Mouse (Mus musculus): ENCODE measurements at regions not wholly inside any gene's neighbourhood (a gene's known extent, or its start where the extent isn't known, plus 50 kb on each side); places are given as distances from the start of the nearest gene placed in this dataset.

DNA sequence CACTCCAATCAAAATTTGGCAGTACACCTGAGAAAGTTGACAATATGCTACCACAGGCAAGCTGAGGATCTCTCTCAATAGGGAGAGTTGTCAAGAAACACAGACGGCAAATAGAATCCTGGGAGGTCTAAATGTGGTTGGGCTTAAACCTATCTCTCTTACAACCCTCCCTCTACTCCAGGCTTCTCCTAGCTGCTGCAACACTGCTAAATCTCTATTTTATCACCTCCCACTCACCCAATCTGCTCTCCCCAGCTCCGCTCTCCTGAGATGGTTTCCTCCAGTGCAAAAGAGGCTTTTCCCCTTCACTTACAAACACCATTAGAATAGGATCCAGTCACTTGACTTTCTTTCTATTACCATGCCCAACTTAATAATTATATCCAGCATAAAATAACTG lies 151.2 kb downstream of the Qdpr start:
- DNase-seq, result no peak
- 55% methylated on average over 2 of the region's 2 CpGs for WGBS

DNA sequence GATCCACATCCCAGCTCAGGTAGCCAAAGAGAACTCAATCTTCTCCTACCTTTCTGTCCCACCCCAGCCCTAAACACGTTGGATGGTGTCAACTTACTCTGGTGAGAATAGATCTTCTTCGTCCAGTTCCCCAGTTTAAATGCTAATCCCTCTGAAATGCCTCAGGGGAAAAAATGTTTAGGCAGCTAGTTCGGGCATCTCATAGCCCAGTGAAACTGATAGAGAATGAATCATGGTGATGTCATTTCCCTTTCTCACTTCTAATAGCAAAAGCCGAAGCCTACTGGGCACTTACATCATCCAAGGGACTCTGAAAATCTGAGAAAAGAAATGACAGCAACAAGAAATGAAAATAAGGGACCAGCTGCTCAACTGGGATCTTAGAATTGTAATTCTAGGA lies 154.9 kb downstream of the Qdpr start:
- TF ChIP-seq CTCF (IDR thresholded peaks at IDR 0.05; ENCODE audit: insufficient read depth, low read length) (no peak), POLR2A (IDR thresholded peaks at IDR 0.05; ENCODE audit: borderline replicate concordance, extremely low read depth, low read depth, low read length) (no peak)
- no peak for DNase-seq
- Histone ChIP-seq H3K4me3 (replicated peaks; ENCODE audit: extremely low read depth, low read depth, low read length) (no peak overlapping the region), H3K4me1 (ENCODE audit: control insufficient read depth, insufficient read depth, low read length) (peaks cover 2% of the 10 kb centered on the region)
- 43% methylated on average over 4 of the region's 4 CpGs for WGBS

More for the DNA sequence above, 151.2 kb downstream of the Qdpr start:
- no peak for TF ChIP-seq CTCF (IDR thresholded peaks at IDR 0.05; ENCODE audit: insufficient read depth, low read length)
- no peak for TF ChIP-seq POLR2A (IDR thresholded peaks at IDR 0.05; ENCODE audit: borderline replicate concordance, extremely low read depth, low read depth, low read length)
- no peaks in the 10 kb centered on the region for H3K4me1 ChIP-seq (ENCODE audit: control insufficient read depth, insufficient read depth, low read length)
- H3K4me3 ChIP-seq (replicated peaks; ENCODE audit: extremely low read depth, low read depth, low read length), result no peak overlapping the region

DNA sequence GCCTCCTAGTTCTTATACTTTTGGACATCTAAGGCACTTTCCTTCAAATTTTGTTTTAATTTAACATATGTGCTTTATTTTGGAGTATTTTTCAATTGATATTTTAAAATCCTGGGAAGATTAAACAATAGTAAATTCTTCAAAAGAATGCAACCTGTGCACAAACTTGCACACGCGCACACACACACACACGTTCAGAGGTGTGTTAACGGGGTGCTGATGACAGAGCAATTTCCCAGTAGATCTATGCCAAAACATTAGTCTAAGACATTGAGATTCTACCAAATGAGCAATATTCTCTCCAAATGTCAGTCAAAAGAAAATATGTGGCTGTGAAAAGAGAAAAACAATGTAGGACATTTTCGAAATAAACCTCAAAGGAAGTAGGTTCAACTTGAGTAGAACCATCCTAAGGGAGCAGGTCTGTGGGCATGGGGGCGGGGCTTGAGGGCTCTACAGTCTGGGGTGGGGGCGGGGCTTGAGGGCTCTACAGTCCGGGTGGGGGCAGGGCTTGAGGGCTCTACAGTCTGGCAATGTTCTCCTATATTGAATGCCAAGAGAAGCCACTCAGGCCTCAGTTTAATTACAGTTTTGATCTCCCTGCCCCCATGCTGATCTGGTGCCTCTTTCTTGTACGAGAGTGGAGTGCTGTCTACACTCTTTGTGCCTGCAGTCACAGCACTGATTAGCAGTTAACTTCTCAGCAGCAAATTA lies 157.0 kb downstream of the Qdpr start:
- Histone ChIP-seq H3K4me3 (replicated peaks; ENCODE audit: extremely low read depth, low read depth, low read length) (no peak overlapping the region), H3K4me1 (ENCODE audit: control insufficient read depth, insufficient read depth, low read length) (peaks cover 2% of the 10 kb centered on the region)
- 57% methylated on average over 9 of the region's 9 CpGs for WGBS
- DNase-seq, result no peak
- TF ChIP-seq POLR2A (IDR thresholded peaks at IDR 0.05; ENCODE audit: borderline replicate concordance, extremely low read depth, low read depth, low read length) (no peak), CTCF (IDR thresholded peaks at IDR 0.05; ENCODE audit: insufficient read depth, low read length) (no peak)

DNA sequence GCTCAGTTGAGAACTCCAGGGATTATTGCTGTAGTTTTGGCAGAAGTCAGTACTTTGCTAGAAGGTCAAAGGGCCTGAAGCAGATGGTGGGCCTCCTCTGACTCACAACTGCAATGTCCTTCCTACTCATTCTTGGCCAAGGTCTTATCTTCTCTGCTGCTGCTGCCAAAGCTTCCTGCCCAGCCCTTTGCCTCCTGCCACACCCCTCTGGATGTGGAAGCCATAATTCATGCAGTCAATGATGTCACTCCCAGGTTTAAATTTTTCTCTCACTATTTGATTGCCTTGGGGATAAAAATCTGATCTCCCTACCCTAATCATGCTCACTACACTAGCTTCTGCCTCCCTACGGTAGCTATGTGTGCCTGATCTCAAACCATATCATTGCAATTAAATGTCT lies 157.7 kb downstream of the Qdpr start:
- Histone ChIP-seq H3K4me3 (replicated peaks; ENCODE audit: extremely low read depth, low read depth, low read length) (no peak overlapping the region), H3K4me1 (ENCODE audit: control insufficient read depth, insufficient read depth, low read length) (peaks cover 2% of the 10 kb centered on the region)
- 48% methylated on average over 1 of the region's 1 CpGs for WGBS
- TF ChIP-seq CTCF (IDR thresholded peaks at IDR 0.05; ENCODE audit: insufficient read depth, low read length), result no peak
- TF ChIP-seq POLR2A (IDR thresholded peaks at IDR 0.05; ENCODE audit: borderline replicate concordance, extremely low read depth, low read depth, low read length), result no peak
- DNase-seq, result no peak

DNA sequence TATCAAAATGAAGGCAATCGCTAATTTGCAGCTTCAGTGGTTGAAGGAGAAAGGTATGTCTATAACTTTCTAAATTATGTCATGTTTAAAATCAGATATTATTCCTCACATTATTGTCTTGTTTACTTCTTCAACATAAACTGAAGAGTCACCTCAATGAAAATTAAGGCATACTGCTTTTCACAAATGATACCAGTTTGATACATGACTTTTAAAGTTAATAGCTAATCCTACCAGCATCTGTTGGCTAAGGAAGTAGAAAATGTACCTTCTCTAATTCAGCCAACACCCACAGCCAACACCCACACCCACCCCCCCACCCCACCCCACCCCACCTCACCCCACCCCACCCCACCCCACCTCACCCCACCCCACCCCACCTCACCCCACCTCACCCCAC lies 158.3 kb downstream of the Qdpr start:
- no peak for DNase-seq
- 95% methylated on average over 1 of the region's 1 CpGs for WGBS
- Histone ChIP-seq H3K4me1 (ENCODE audit: control insufficient read depth, insufficient read depth, low read length) (peaks cover 2% of the 10 kb centered on the region), H3K4me3 (replicated peaks; ENCODE audit: extremely low read depth, low read depth, low read length) (no peak overlapping the region)
- TF ChIP-seq POLR2A (IDR thresholded peaks at IDR 0.05; ENCODE audit: borderline replicate concordance, extremely low read depth, low read depth, low read length), result no peak
- no peak for TF ChIP-seq CTCF (IDR thresholded peaks at IDR 0.05; ENCODE audit: insufficient read depth, low read length)

DNA sequence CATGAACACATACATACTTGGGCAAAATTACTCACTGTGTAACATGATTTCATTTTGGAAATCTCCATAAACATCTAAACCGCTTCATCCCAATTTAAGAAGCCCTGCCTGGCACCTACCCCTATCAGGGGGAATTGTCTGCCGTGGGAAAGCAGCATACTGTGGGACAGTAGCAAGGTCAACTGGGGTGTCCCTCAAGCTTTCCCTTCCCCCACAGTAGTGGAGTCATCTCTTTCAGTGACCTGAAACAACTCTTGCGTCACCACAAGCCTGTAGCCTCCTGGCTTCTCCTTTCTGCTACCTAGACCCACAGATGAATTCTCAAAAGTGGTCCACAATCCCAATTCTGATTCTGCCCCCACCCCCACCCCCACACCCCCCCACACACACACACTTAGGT lies 158.8 kb downstream of the Qdpr start:
- no peak for TF ChIP-seq POLR2A (IDR thresholded peaks at IDR 0.05; ENCODE audit: borderline replicate concordance, extremely low read depth, low read depth, low read length)
- TF ChIP-seq CTCF (IDR thresholded peaks at IDR 0.05; ENCODE audit: insufficient read depth, low read length), result no peak
- 92% methylated on average over 3 of the region's 3 CpGs for WGBS
- no peak overlapping the region for H3K4me3 ChIP-seq (replicated peaks; ENCODE audit: extremely low read depth, low read depth, low read length)
- DNase-seq, result no peak
- H3K4me1 ChIP-seq (ENCODE audit: control insufficient read depth, insufficient read depth, low read length), result peaks cover 2% of the 10 kb centered on the region

DNA sequence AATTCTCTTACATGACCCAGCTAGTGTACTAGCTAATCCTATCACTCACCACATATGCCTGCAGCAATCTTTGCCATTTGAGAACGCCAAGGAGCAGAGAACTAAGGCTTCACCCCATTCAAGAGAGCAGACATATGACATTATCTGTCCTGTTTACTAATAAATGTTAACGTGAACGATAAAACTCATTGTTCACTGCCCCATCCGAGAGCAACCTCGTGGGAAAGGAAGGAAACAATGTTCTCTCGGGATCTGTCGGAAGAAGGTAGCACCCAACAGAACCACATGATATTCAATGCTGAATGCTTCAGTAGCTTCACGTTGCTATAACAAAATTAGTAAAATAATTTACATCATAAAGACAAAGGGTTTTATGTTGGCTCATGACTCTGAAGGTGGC lies 163.6 kb downstream of the Qdpr start:
- no peak for DNase-seq
- no peak overlapping the region for H3K4me3 ChIP-seq (replicated peaks; ENCODE audit: extremely low read depth, low read depth, low read length)
- WGBS, result 61% methylated on average over 8 of the region's 8 CpGs
- no peaks in the 10 kb centered on the region; the same call in none of the 2 replicates for H3K4me1 ChIP-seq (ENCODE audit: control insufficient read depth, insufficient read depth, low read length)
- TF ChIP-seq CTCF (IDR thresholded peaks at IDR 0.05; ENCODE audit: insufficient read depth, low read length) (no peak), POLR2A (IDR thresholded peaks at IDR 0.05; ENCODE audit: borderline replicate concordance, extremely low read depth, low read depth, low read length) (no peak)

DNA sequence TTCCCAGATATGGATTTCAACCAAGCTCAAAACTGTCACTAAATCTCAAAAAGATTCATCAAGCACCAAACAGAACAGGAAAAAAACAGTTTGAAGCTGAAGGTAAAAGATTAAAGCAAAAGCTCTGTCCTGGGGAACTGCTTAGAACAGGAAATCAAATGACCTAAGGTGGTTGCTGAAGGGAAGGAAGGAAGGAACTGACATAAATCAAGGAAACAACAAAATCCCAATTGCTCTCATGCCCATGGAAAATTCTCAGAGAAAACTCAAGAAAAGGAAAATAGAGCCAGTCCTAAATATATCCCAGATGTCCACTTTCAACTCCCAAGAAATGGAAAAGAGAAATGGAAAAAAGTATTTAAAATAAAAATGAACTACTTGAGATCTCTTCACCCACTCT lies 165.4 kb downstream of the Qdpr start:
- H3K4me1 ChIP-seq (ENCODE audit: control insufficient read depth, insufficient read depth, low read length), result no peaks in the 10 kb centered on the region; the same call in 1 of the 2 replicates
- no peak for DNase-seq
- H3K4me3 ChIP-seq (replicated peaks; ENCODE audit: extremely low read depth, low read depth, low read length), result no peak overlapping the region
- no peak for TF ChIP-seq CTCF (IDR thresholded peaks at IDR 0.05; ENCODE audit: insufficient read depth, low read length)
- no peak for TF ChIP-seq POLR2A (IDR thresholded peaks at IDR 0.05; ENCODE audit: borderline replicate concordance, extremely low read depth, low read depth, low read length)

DNA sequence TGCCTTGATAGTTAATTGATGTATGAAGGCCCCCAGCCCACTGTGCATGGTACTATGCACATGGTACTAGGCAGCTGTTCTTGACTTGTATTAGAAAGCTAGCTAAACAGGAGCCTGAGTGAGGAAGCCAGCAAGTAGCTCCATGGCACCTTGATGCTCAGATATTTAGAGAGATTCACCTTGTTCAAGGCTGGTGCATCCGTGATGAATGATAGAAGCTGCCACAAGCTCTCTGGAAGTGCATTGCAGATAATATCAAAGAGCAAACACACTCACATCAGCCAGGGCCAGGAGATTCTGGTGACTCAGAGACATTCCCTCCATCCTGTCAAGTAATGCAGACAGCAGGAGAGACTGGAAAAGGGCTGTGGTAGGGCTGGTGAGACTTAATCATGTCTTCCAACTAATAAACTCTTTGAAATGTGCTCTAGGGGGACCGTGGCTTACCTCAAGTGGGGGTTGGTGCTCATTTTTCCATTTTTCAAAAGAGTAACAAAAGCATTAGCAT lies 166.1 kb downstream of the Qdpr start:
- no peak for TF ChIP-seq POLR2A (IDR thresholded peaks at IDR 0.05; ENCODE audit: borderline replicate concordance, extremely low read depth, low read depth, low read length)
- no peak for TF ChIP-seq CTCF (IDR thresholded peaks at IDR 0.05; ENCODE audit: insufficient read depth, low read length)
- no peaks in the 10 kb centered on the region; the same call in 1 of the 2 replicates for H3K4me1 ChIP-seq (ENCODE audit: control insufficient read depth, insufficient read depth, low read length)
- WGBS, result 53% methylated on average over 2 of the region's 2 CpGs
- no peak overlapping the region for H3K4me3 ChIP-seq (replicated peaks; ENCODE audit: extremely low read depth, low read depth, low read length)
- DNase-seq, result no peak

Measured in lung, adult 2 months (tissue).